Mouse (Mus musculus) kidney, postnatal 0 days (tissue): ENCODE measurements around the gene Tcl1b1. TPM values are rescaled to one million over a fixed set of nuclear protein-coding genes. Genes with fewer than 3 reads are reported as not detected.
"Not testable (repeated sequence)": the region's sequence is repeated elsewhere in the genome, so short reads cannot be mapped to it uniquely, and the experiment has no call there.

Source experiments
- ATAC-seq: fragments of 200-750 bp; cut with Nextera tagmentation; replicated peaks from 2 replicates; pipeline ENCODE4 v1.8.0; 2017; ENCODE audit warnings: low read depth, moderate number of reproducible peaks, moderate TSS enrichment, moderate library complexity; ENCODE audit not compliant: low FRiP score
- DNase-seq: peaks from one replicate; pipeline ENCODE4 v3.0.0-alpha.2; 2016; ENCODE audit warnings: low spot score
- H3K27ac ChIP-seq: fragments of 300-500 bp; sonication (generic); 2 replicates; pipeline ENCODE4 v1.5.1; 2014; ENCODE audit warnings: mild to moderate bottlenecking
- H3K27me3 ChIP-seq: fragments of 300-500 bp; sonication (generic); 2 replicates; pipeline ENCODE4 v1.6.1; 2014; ENCODE audit warnings: low read length, mixed read lengths; ENCODE audit not compliant: insufficient read depth
- H3K36me3 ChIP-seq: fragments of 300-500 bp; sonication (generic); 2 replicates; pipeline ENCODE4 v1.6.1; 2014; ENCODE audit warnings: low read length, mixed read lengths; ENCODE audit not compliant: insufficient read depth
- H3K4me1 ChIP-seq: fragments of 300-500 bp; sonication (generic); replicated peaks from 2 replicates; pipeline ENCODE4 v1.6.1; 2014; ENCODE audit warnings: antibody characterized with exemption, low read length, mixed read lengths; ENCODE audit not compliant: insufficient read depth
- H3K4me2 ChIP-seq: fragments of 300-500 bp; sonication (generic); 2 replicates; pipeline ENCODE4 v1.6.1; 2014; ENCODE audit warnings: mild to moderate bottlenecking, low read length, moderate library complexity, mixed read lengths
- H3K4me3 ChIP-seq: fragments of 300-500 bp; sonication (generic); replicated peaks from 2 replicates; pipeline ENCODE4 v1.5.1; 2014; ENCODE audit warnings: low read depth, low read length
- H3K9ac ChIP-seq: fragments of 300-500 bp; sonication (generic); 2 replicates; pipeline ENCODE4 v1.6.1; 2014; ENCODE audit warnings: low read depth, low read length
- H3K9me3 ChIP-seq: fragments of 300-500 bp; sonication (generic); replicated peaks from 2 replicates; pipeline ENCODE4 v1.6.1; 2016; ENCODE audit warnings: low read length, inconsistent platforms, mixed read lengths
- CTCF ChIP-seq: IDR thresholded peaks from 2 replicates; pipeline ENCODE4 v1.5.1; 2016; ENCODE audit warnings: antibody characterized with exemption, low read depth, mild to moderate bottlenecking, moderate library complexity
- WGBS: fragments of 180-500 bp; shearing (Covaris S2); extraction: QIAGEN DNeasy Blood & Tissue Kit; methylation state at CpG from one replicate; pipeline ENCODE4 v1.1.7; 2014; 5-methylcytosine and 5-hydroxymethylcytosine counted together
- polyA plus RNA-seq: library from polyadenylated mRNA; unstranded; fragments of >200 nt; fragmentation: Nextera tagmentation; extraction: Ambion mirVana; gene quantifications from 2 replicates; pipeline ENCODE4 v1.2.1, GENCODE M21; 2015

The Tcl1b1 gene
- polyA plus RNA-seq: not detected in 2 replicates

DNA sequence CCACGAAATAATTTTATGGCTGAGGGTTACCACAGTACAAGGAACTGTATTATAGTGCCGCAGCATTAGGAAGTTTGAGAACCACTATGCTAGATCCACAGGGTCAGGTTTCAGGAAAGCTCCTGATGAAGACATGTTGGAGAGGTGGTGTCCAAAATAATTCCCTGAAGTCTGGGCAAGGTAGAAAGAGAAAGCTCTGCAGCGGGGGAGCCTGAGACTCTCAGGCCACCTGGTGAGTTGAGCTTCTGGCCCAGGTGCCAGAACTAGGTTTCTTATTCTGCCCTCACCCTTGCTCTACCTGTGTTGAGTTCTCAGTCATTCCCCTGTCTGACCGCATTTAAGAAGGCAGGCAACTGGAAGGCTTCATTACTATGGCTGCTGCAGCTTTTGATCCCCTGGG, at the start of gene Tcl1b1:
Gene Tcl1b1 (plus strand): TSS at position 301 of the 400 bp plus-strand sequence.
- H3K4me3 ChIP-seq: no peak within 1 kb of the TSS
- H3K4me1 ChIP-seq: no peaks in the 10 kb centered on the region
- 73% methylated on average over 4 of the region's 4 CpGs for WGBS
- ATAC-seq (no peak), DNase-seq (no peak)
- H3K4me2 ChIP-seq: no peak within 1 kb of the TSS
- TF ChIP-seq CTCF: no peak
- H3K9ac ChIP-seq: no peak within 1 kb of the TSS
- H3K36me3 ChIP-seq: no peaks in the 10 kb centered on the region
- no peaks in the 10 kb centered on the region for H3K9me3 ChIP-seq
- H3K27ac ChIP-seq: no peak within 1 kb of the TSS
- no peaks in the 10 kb centered on the region for H3K27me3 ChIP-seq

- Histone ChIP-seq H3K9ac (no peak overlapping the region), H3K4me3 (no peak overlapping the region), H3K27ac (no peak overlapping the region), H3K4me2 (no peak overlapping the region), H3K4me1 (no peaks in the 10 kb centered on the region), H3K27me3 (no peaks in the 10 kb centered on the region), H3K36me3 (no peaks in the 10 kb centered on the region), H3K9me3 (no peaks in the 10 kb centered on the region)
- WGBS: 61% methylated on average over 4 of the region's 4 CpGs
- TF ChIP-seq CTCF: no peak
- no peak for DNase-seq
- no peak for ATAC-seq
These were observed 49.7 kb upstream of the Tcl1b1 start for GRCm38 (mm10) chr12:105109812-105110211.

DNA sequence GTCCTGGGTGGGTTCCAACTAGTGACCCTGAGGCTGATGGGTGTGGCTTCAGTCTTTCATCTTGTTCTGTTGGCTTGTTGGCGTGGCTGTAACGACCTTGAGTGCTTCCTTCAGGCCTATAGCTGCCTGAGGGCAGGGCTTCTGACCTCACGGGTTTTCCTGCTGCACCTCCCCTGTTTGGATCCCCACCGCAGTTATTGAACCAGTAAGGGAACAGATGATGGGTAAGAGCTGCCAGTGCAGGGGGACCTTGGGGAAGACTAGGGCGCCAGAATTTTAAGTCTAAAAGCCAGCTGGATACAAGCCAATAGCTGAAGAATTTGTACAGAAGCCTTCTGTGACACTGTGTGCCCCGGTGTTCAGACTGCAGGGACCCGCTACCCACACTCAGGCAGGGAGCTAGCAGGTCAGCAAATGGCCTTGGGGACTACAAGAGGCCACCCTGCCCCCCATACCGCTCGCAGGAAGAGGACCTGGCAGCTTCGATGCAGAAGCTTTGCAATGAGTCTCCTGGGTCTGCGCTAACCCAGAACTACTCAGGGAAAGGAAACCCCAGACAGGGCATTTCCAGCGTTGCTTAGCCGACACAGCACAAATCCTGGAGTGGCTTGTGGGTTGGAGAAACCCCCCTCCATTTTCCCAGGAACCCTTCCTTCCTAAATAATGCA, 47.0 kb upstream of the Tcl1b1 start:
- ATAC-seq (no peak), DNase-seq (no peak)
- Histone ChIP-seq H3K9ac (no peak overlapping the region), H3K4me2 (no peak overlapping the region), H3K4me1 (no peaks in the 10 kb centered on the region), H3K4me3 (no peak overlapping the region), H3K9me3 (no peaks in the 10 kb centered on the region), H3K27me3 (no peaks in the 10 kb centered on the region), H3K36me3 (no peaks in the 10 kb centered on the region), H3K27ac (no peak overlapping the region)
- no peak for TF ChIP-seq CTCF
- WGBS: 27% methylated on average over 13 of the region's 13 CpGs

GRCm38 (mm10) chr12:105116648-105117047, 42.8 kb upstream of the Tcl1b1 start:
- Histone ChIP-seq H3K4me1 (no peaks in the 10 kb centered on the region), H3K9ac (no peak overlapping the region), H3K36me3 (no peaks in the 10 kb centered on the region), H3K27ac (no peak overlapping the region), H3K4me2 (no peak overlapping the region), H3K9me3 (no peaks in the 10 kb centered on the region), H3K4me3 (no peak overlapping the region), H3K27me3 (no peaks in the 10 kb centered on the region)
- TF ChIP-seq CTCF: no peak
- 94% methylated on average over 1 of the region's 1 CpGs for WGBS
- DNase-seq: no peak
- no peak for ATAC-seq

- Histone ChIP-seq H3K36me3 (no peaks in the 10 kb centered on the region), H3K4me2 (no peak overlapping the region), H3K4me3 (no peak overlapping the region), H3K9ac (no peak overlapping the region), H3K27ac (no peak overlapping the region), H3K9me3 (no peaks in the 10 kb centered on the region), H3K4me1 (no peaks in the 10 kb centered on the region), H3K27me3 (no peaks in the 10 kb centered on the region)
- ATAC-seq (no peak), DNase-seq (no peak)
- WGBS: 84% methylated on average over 6 of the region's 6 CpGs
- no peak for TF ChIP-seq CTCF
These were observed 34.1 kb upstream of the Tcl1b1 start for GRCm38 (mm10) chr12:105125362-105125761.

- H3K9ac ChIP-seq: no peak overlapping the region
- H3K36me3 ChIP-seq: no peaks in the 10 kb centered on the region
- no peak overlapping the region for H3K4me2 ChIP-seq
- H3K27ac ChIP-seq: no peak overlapping the region
- no peak overlapping the region for H3K4me3 ChIP-seq
- 74% methylated on average over 4 of the region's 4 CpGs for WGBS
- no peaks in the 10 kb centered on the region for H3K27me3 ChIP-seq
- no peak for TF ChIP-seq CTCF
- DNase-seq (no peak), ATAC-seq (no peak)
- H3K9me3 ChIP-seq: no peaks in the 10 kb centered on the region
- no peaks in the 10 kb centered on the region for H3K4me1 ChIP-seq
These were observed 33.0 kb upstream of the Tcl1b1 start for GRCm38 (mm10) chr12:105126516-105126915.

DNA sequence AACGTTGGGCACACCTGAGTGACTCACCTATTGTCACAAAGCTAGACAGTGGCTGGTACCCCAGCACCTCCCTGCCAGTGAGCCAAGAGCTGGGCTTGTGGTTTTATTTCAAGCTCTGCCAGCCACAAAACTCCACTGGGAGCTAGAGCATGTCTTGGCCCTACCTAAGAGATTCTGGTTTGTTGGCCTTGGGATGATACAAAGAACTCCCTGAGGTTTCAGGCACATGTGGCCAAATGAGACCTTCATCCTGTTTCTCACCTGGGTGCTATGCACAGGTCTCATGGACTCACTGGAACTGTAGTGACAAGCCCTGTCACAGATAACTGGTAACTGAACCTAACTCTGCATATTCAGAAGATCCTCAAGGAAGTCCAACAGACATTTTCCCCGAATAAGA, 31.9 kb upstream of the Tcl1b1 start:
- no peak overlapping the region for H3K4me2 ChIP-seq
- H3K27me3 ChIP-seq: no peaks in the 10 kb centered on the region
- DNase-seq (no peak), ATAC-seq (no peak)
- no peak overlapping the region for H3K27ac ChIP-seq
- no peaks in the 10 kb centered on the region for H3K9me3 ChIP-seq
- H3K36me3 ChIP-seq: no peaks in the 10 kb centered on the region
- no peak for TF ChIP-seq CTCF
- no peak overlapping the region for H3K9ac ChIP-seq
- 81% methylated on average over 2 of the region's 2 CpGs for WGBS
- H3K4me1 ChIP-seq: no peaks in the 10 kb centered on the region
- no peak overlapping the region for H3K4me3 ChIP-seq

- not testable (repeated sequence) for H3K4me2 ChIP-seq, H3K36me3 ChIP-seq, H3K4me1 ChIP-seq, H3K4me3 ChIP-seq, H3K9ac ChIP-seq, H3K9me3 ChIP-seq, H3K27ac ChIP-seq, DNase-seq, ATAC-seq, H3K27me3 ChIP-seq
- 67% methylated on average over 3 of the region's 3 CpGs for WGBS
These were observed 29.8 kb upstream of the Tcl1b1 start for GRCm38 (mm10) chr12:105129494-105130205.

GRCm38 (mm10) chr12:105134167-105134566, 25.3 kb upstream of the Tcl1b1 start:
- not testable (repeated sequence) for H3K9ac ChIP-seq, H3K4me1 ChIP-seq, DNase-seq, H3K4me3 ChIP-seq, H3K4me2 ChIP-seq, H3K27ac ChIP-seq, ATAC-seq, H3K36me3 ChIP-seq, H3K9me3 ChIP-seq, H3K27me3 ChIP-seq
- 70% methylated on average over 2 of the region's 2 CpGs for WGBS
